Mouse (Mus musculus) ES-E14 (cell line): Measurements from ENCODE around the gene Grin2a. TPM values are rescaled to one million over a fixed set of nuclear protein-coding genes. Genes with fewer than 3 reads are reported as not detected.

Experiments used
- DNase-seq: peaks from one replicate; pipeline ENCODE4 v3.0.0-alpha.2; 2013; ENCODE audit warnings: low read depth, low spot score
- H3K27ac ChIP-seq: 2 replicates; pipeline ENCODE4 v1.5.1; 2012; ENCODE audit warnings: low read depth, mild to moderate bottlenecking, low read length, moderate library complexity, mixed read lengths; ENCODE audit not compliant: poor library complexity, insufficient read depth, severe bottlenecking
- H3K36me3 ChIP-seq: 2 replicates; pipeline ENCODE4 v1.6.1; 2012; ENCODE audit warnings: mild to moderate bottlenecking, low read length, moderate library complexity, mixed read lengths; ENCODE audit not compliant: control insufficient read depth, poor library complexity, insufficient read depth, severe bottlenecking
- H3K4me1 ChIP-seq, 2 experiments: fragments of 150-350 bp in 1 of 2; sonication (generic) in 1 of 2; 2 replicates each; pipeline ENCODE4 v1.6.1; 2012; ENCODE audit warnings: low read length in 2 of 2, mild to moderate bottlenecking in 1 of 2, mixed read lengths in 1 of 2; ENCODE audit not compliant: control insufficient read depth in 2 of 2, insufficient read depth in 2 of 2, poor library complexity in 1 of 2
- H3K4me3 ChIP-seq, 2 experiments: fragments of 150-350 bp in 1 of 2; sonication (generic) in 1 of 2; 2 replicates each; pipeline ENCODE4 v1.5.1; 2012; ENCODE audit warnings: low read length in 2 of 2, low read depth in 1 of 2, mild to moderate bottlenecking in 1 of 2, mixed read lengths in 1 of 2; ENCODE audit not compliant: insufficient read depth in 1 of 2, poor library complexity in 1 of 2, severe bottlenecking in 1 of 2
- H3K9ac ChIP-seq: 2 replicates; pipeline ENCODE4 v1.6.1; 2012; ENCODE audit warnings: low read depth, mild to moderate bottlenecking, low read length, mixed read lengths; ENCODE audit not compliant: poor library complexity, insufficient read depth, severe bottlenecking
- H3K9me3 ChIP-seq: fragments of 150-350 bp; sonication (generic); 2 replicates; pipeline ENCODE4 v1.6.1; 2012; ENCODE audit warnings: low read depth, mild to moderate bottlenecking, low read length; ENCODE audit not compliant: control insufficient read depth, insufficient read depth
- CHD2 ChIP-seq: IDR thresholded peaks from 2 replicates; pipeline ENCODE4 v1.6.1; 2014; ENCODE audit warnings: mild to moderate bottlenecking, low read depth, low read length, inconsistent platforms
- HCFC1 ChIP-seq: IDR thresholded peaks from 2 replicates; pipeline ENCODE4 v1.6.1; 2012; ENCODE audit warnings: low read length, inconsistent platforms, borderline replicate concordance; ENCODE audit not compliant: insufficient read depth
- MAFK ChIP-seq: IDR thresholded peaks from 2 replicates; pipeline ENCODE4 v1.6.1; 2014; ENCODE audit warnings: mild to moderate bottlenecking, low read depth, low read length, inconsistent platforms; ENCODE audit not compliant: insufficient read depth
- ZC3H11A ChIP-seq: IDR thresholded peaks from 2 replicates; pipeline ENCODE4 v1.6.1; 2012; ENCODE audit warnings: low read depth, mild to moderate bottlenecking, inconsistent platforms, low read length, borderline replicate concordance
- ZNF384 ChIP-seq: IDR thresholded peaks from 2 replicates; pipeline ENCODE4 v1.6.1; 2012; ENCODE audit warnings: low read depth, low read length, inconsistent platforms
- in situ Hi-C, 2 experiments: fragments of 600-800 bp; cut with MboI; formaldehyde crosslinking; loops; one replicate each; pipeline ENCODE4 v1.15.1; 2025; ENCODE audit warnings: low sequenced_read_pairs in 2 of 2, inconsistent platforms in 1 of 2; ENCODE audit not compliant: unreplicated experiment in 2 of 2
- total RNA-seq: library from RNA; depleted of rRNA; stranded (reverse); fragments of 300-350 nt; gene quantifications from 2 replicates; pipeline ENCODE4 v1.2.3, GENCODE M21; 2012

The Grin2a gene
- total RNA-seq, 1 experiment: 0.62 TPM

GRCm38 (mm10) chr16:10001601-10002000, 6.2 kb upstream of the Grin2a start:
- H3K36me3 ChIP-seq: no peaks in the 10 kb centered on the region
- H3K4me3 ChIP-seq: no peak overlapping the region
- H3K9me3 ChIP-seq: no peaks in the 10 kb centered on the region
- no peak overlapping the region for H3K9ac ChIP-seq
- H3K27ac ChIP-seq: peak overlapping the region; percentile 51; the same call in 1 of the 2 replicates
- no peak for TF ChIP-seq ZC3H11A
- TF ChIP-seq MAFK: no peak
- no peak for TF ChIP-seq CHD2
- TF ChIP-seq ZNF384: no peak
- TF ChIP-seq HCFC1: no peak
- peaks cover 0 to 16% of the 10 kb centered on the region in 2 experiments; a peak in 2 of 4 replicates for H3K4me1 ChIP-seq
- in situ Hi-C loops: no loop called here
- no peak for DNase-seq

DNA sequence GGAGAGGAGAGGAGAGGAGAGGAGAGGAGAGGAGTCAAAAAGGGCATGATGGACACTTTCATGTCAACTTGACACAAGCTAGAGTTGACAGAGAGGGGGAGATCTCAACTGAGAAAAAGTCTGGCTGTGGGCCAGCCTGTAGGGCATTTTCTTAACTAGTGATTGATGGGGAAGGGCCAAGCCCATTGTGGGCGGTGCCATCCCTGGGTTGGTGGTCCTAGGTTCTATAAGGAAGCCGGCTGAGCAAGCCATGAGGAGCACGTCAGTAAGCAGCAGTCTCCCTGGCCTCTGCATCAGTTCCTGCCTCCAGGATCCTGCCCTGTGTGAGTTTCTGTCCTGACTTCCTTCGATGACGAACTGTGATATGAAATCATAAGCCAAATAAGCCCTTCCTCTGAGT, 4.6 kb upstream of the Grin2a start:
- Histone ChIP-seq H3K4me1 (peaks cover 0 to 16% of the 10 kb centered on the region in 2 experiments; a peak in 2 of 4 replicates), H3K36me3 (no peaks in the 10 kb centered on the region), H3K9ac (no peak overlapping the region), H3K27ac (no peak overlapping the region), H3K4me3 (no peak overlapping the region), H3K9me3 (no peaks in the 10 kb centered on the region)
- TF ChIP-seq MAFK (no peak), ZC3H11A (no peak), ZNF384 (no peak), CHD2 (no peak), HCFC1 (no peak)
- no peak for DNase-seq
- in situ Hi-C loops: no loop called here

GRCm38 (mm10) chr16:9997931-9998330, 2.6 kb upstream of the Grin2a start:
- peaks cover 0 to 14% of the 10 kb centered on the region in 2 experiments; a peak in 2 of 4 replicates for H3K4me1 ChIP-seq
- H3K27ac ChIP-seq: no peak overlapping the region
- H3K36me3 ChIP-seq: no peaks in the 10 kb centered on the region
- in situ Hi-C loops: no loop called here
- H3K4me3 ChIP-seq: no peak overlapping the region
- TF ChIP-seq ZNF384 (no peak), CHD2 (no peak), ZC3H11A (no peak), HCFC1 (no peak)
- no peak overlapping the region for H3K9ac ChIP-seq
- no peaks in the 10 kb centered on the region for H3K9me3 ChIP-seq
- DNase-seq: no peak

- Histone ChIP-seq H3K4me1 (peaks cover 0 to 13% of the 10 kb centered on the region in 2 experiments; a peak in 2 of 4 replicates), H3K9ac (no peak overlapping the region), H3K4me3 (peak overlapping the region; percentile 58 to 61; a peak in 2 of 4 replicates), H3K36me3 (no peaks in the 10 kb centered on the region), H3K9me3 (no peaks in the 10 kb centered on the region), H3K27ac (no peak overlapping the region)
- in situ Hi-C loops: no loop called here
- no peak for TF ChIP-seq ZC3H11A
- no peak for TF ChIP-seq CHD2
- no peak for TF ChIP-seq MAFK
- TF ChIP-seq HCFC1: no peak
- TF ChIP-seq ZNF384: no peak
- no peak for DNase-seq
Measured at GRCm38 (mm10) chr16:9995814-9996210, 452 bp upstream of the Grin2a start.
